Mouse (Mus musculus): Measurements from ENCODE around the gene Arl6.

GRCm38 (mm10) chr16:59615675-59616074, 23.5 kb downstream of the Arl6 start:
- no peak for TF ChIP-seq POLR2A (IDR thresholded peaks at IDR 0.05; ENCODE audit: extremely low read depth, insufficient read depth, low read length)
- TF ChIP-seq CTCF (IDR thresholded peaks at IDR 0.05; ENCODE audit: extremely low read depth, insufficient read depth, low read length), result no peak

Measured in cortical plate, adult 2 months (tissue).